Mouse (Mus musculus): ENCODE measurements around the gene Vmn2r99.

Gene Vmn2r99

GRCm38 (mm10) chr17:19361649-19362048, at the start of gene Vmn2r99:
TSS of gene Vmn2r99 (plus strand) at chr17:19361949.
- no peak for DNase-seq (ENCODE audit: low spot score in 2 of 2)

- no peak for DNase-seq (ENCODE audit: low spot score in 2 of 2)
These were observed 75.9 kb downstream of the Vmn2r99 start for GRCm38 (mm10) chr17:19437623-19438022.

GRCm38 (mm10) chr17:19444932-19445331, 83.2 kb downstream of the Vmn2r99 start:
- DNase-seq (ENCODE audit: low spot score in 2 of 2), result no peak

Measured in spleen, postnatal 14 days (tissue).